18 mouse cellular contexts compared by ENCODE assay signal in the genomic region with DNA sequence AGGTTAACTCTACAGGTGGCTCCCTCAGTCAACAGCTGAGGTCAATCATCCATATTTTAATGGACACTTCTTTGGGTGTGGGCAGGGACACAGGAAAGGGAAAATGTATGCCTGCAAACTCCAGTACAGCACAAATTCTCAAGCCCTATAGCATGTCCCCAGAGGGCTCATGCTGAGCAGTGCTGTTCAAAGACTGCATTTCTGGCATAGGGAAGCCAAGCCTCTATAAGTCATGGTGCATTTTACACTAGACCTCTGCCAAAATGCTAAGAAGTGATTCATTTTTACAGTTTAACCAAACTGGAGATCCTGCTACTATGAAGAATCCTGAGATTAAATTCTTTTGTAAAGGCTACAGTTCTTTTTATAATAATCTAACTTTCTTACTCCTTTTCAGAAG.
"Had no signal": no experiment of that assay in that cellular context is flagged by ENCODE, and none has a peak within 500 bp of the region (broad histone marks: within the 10 kb centered on the region; RNA-seq: fewer than 3 reads in every experiment).

No protein-coding gene starts in this region.

- ATAC-seq: midbrain, embryonic 16.5 days had no signal

- H3K27me3 ChIP-seq: midbrain, embryonic 12.5 days; neural tube, embryonic 13.5 days; neural tube, embryonic 15.5 days had no signal

- DNase-seq: lung, embryonic 14.5 days; lung, postnatal 10 days; lung, postnatal 4 days; midbrain, embryonic 14.5 days; retina, postnatal 1 day; right cerebral cortex, adult 18-20 months; right cerebral cortex, postnatal 25 days; right cerebral cortex, postnatal 4 days; spleen, adult 18-20 months; thymus, adult 18-20 months; thymus, postnatal 14 days; thymus, postnatal 36 days had no signal

- H3K9ac ChIP-seq: lung, embryonic 14.5 days; midbrain, embryonic 12.5 days; neural tube, embryonic 13.5 days; neural tube, embryonic 15.5 days had no signal

- H3K4me2 ChIP-seq: lung, embryonic 14.5 days; midbrain, embryonic 12.5 days; neural tube, embryonic 13.5 days; neural tube, embryonic 15.5 days had no signal

- H3K27ac ChIP-seq: midbrain, embryonic 10.5 days; midbrain, embryonic 12.5 days; neural tube, embryonic 13.5 days; neural tube, embryonic 15.5 days had no signal

- H3K4me3 ChIP-seq: midbrain, embryonic 10.5 days; midbrain, embryonic 12.5 days; myocyte; neural tube, embryonic 13.5 days; neural tube, embryonic 15.5 days had no signal

- H3K9me3 ChIP-seq: midbrain, embryonic 10.5 days; midbrain, embryonic 12.5 days; neural tube, embryonic 13.5 days; neural tube, embryonic 15.5 days had no signal

- H3K36me3 ChIP-seq: midbrain, embryonic 10.5 days; midbrain, embryonic 12.5 days; neural tube, embryonic 13.5 days; neural tube, embryonic 15.5 days had no signal
